Mouse (Mus musculus) mouse trophoblast stem cell (cell line): ENCODE measurements at regions not wholly inside any gene's neighbourhood (a gene's known extent, or its start where the extent isn't known, plus 50 kb on each side); places are given as distances from the start of the nearest gene placed in this dataset.

Experiments used
- in situ Hi-C, 2 experiments: fragments of 300-500 bp; cut with MseI, MboI; formaldehyde crosslinking; loops; 2 replicates in 1 of 2; 3 replicates in 1 of 2; pipeline ENCODE4 v1.15.1; 2025

DNA sequence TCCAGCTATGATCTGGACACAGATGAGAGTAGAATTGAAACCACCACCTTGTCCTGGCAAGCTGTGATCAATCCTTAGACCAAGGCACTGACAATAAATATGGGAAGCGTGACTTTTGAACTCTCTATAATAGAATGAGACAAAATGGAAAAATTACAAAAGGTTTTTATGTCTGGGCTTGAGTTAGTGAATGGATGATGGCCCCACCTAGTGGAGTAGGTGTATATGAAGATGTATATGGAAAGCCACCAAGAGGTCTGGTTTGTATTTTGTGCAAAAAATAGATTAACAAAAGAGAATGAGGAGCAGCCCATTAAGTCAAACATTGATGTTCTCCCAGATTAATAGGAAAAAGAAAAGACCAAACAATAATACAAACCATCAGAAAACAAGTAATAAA is 172.5 kb downstream of the Tacr3 start:
- in situ Hi-C loops: loop anchor here in 1 of 2 experiments (25.0 kb wide), 1 partner anchor 289 kb away; no protein-coding TSS in a partner anchor

DNA sequence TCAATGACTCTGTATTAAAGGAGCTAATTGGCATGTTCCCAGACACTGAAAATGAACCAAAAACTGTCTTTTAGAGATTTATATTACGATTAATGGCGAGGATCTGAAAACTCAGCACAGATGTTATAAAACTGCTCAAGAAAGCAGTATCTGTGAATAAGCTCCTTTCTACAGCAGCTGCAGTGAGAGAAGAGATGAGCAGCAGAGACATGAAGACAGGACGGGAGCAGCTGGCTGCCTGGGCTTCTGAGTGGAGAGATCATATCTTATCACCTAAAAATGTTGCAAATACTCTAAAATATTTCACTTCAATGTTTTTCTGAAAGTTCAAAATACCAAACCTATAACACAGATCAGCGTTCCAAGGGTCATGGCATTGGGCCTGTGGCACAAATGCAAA is 187.0 kb downstream of the Tacr3 start:
- in situ Hi-C loops: loop anchor here in 1 of 2 experiments (25.0 kb wide), 1 partner anchor 303 kb away; no protein-coding TSS in a partner anchor

DNA sequence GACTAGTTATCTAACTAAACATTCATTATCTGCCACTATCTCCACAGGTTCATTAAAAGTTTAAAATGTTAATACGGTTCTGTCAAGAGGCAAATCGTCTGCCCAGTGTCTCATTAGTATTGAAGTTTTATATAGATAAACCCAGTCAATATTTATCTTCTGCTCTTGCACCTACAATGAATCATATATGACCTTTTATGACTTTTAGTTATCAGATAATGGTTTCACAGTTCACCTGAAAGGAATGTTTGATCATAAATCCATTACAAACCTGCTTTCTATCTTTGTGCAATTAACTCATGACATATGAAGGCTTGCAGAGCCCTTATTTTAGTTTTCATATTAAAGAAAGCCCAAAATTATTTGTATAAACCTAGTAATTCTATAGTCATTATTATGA is 188.0 kb upstream of the Cenpe start:
- in situ Hi-C loops: loop anchor here in 1 of 2 experiments (25.0 kb wide), 1 partner anchor 312 kb away; no protein-coding TSS in a partner anchor

DNA sequence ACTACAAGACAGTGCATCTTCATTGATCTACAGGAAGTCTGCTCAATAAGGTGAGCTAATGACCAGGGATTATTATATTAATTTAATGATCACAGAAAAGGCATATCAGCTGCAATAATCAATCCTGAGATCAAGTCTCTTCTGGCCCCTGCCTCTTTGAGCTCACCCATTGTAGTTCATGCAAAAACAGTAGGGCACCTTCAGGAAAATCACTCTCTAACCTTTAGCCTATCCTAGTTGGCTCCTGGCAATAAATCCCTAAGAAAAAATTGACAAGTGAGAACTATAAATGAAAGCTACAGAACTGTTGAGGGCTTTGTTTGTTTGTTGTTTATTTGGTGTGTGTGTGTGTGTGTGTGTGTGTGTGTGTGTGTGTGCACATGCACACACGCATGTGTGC is 187.5 kb upstream of the Cenpe start:
- in situ Hi-C loops: loop anchor here in 1 of 2 experiments (25.0 kb wide), 1 partner anchor 312 kb away; no protein-coding TSS in a partner anchor

DNA sequence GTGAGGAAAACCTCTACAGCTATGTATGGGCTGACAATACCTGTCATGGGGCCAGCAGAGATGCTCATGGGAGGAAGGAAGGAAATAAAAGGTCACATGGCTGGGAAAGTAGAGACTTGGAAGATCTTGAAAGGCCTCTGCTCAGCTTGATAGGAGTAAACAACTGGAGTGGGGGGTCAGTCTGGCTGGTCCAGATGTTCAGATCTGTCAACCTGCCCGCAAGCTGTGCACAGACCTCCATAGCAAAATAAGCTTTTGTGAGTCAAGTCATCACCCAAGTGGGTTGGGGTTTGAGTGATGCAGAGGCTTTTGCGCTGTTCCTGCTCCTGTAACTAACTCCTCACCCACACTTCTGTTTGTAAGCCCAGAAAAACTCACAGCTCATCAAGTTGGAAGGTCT is 179.9 kb upstream of the Cenpe start:
- in situ Hi-C loops: no loop called here

DNA sequence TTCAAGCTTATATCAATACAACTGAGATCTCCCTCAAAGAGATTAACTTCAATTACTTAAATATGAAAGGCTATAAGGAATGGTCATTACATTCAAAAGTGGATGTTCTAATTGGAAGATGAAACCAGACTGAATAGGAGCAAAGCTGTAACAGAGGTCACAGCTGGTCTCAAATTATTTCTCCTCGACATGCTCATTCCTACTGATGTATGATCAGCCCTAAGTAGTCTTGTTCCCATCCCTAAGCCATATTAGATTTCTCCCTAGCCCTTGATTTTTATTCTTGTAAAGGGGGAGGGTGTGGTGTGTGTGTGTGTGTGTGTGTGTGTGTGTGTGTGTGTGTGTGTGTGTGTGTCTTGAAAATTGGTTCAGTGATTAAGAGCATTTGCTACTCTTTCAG is 175.0 kb upstream of the Cenpe start:
- in situ Hi-C loops: no loop called here

DNA sequence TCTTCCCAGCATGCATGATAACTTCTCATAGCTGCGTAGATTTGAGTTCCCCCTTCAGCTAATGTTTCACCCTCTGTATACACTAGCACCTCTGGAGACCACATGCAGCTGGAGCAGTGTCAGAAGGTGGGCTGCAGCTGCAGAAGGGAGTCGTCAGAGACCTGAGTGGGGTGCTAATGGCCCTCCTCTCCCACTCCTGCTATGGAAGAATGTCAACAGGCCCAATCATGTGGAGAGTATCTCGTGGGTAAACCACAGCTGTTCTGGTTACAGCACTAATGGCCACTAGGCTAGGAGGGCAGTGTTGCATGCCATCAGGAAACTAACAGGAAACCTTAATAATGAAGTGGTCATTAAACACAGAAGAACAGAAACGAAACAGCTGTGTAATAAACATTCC is 170.1 kb upstream of the Cenpe start:
- in situ Hi-C loops: no loop called here

DNA sequence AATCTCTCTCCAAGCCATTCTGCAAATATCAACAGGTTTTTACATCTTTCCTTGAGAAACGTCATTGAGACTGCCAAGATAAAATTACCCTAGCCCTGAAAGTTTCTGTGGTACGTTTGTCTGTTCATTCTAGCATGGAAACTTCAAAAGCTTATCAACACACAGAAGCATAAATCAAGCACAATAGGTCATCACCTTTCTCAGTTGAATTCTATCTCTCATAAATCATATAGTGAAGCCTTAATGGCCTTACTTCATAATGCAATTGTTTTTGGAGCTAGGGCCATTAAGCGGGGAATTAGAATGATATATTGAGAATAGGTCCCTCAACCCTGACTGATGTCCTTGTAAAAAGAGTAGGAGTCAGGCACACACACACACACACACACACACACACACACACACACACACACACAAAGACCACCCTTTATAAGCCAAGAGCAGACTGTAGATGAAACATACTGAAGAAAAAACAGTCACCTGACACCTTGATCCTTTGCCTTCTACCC is 166.5 kb upstream of the Cenpe start:
- in situ Hi-C loops: no loop called here

DNA sequence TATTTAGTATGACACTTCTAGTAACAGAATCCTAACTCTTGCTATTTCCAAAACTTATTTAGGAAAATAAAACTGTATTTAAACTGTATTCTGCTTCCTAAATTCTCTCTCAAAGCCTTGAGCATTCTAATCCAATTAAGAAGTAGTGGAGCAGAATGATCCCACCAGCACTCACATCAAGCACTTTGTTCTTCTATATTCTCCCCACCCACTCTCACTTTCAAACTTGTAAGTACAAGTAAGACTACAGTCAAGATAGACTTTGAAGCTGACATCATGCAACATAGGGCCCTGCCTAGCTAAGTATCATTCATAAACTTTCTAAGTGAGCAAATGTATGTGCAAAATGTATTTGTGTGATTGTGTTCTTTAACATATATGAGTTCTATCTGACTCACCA is 120.8 kb upstream of the Cenpe start:
- in situ Hi-C loops: no loop called here

DNA sequence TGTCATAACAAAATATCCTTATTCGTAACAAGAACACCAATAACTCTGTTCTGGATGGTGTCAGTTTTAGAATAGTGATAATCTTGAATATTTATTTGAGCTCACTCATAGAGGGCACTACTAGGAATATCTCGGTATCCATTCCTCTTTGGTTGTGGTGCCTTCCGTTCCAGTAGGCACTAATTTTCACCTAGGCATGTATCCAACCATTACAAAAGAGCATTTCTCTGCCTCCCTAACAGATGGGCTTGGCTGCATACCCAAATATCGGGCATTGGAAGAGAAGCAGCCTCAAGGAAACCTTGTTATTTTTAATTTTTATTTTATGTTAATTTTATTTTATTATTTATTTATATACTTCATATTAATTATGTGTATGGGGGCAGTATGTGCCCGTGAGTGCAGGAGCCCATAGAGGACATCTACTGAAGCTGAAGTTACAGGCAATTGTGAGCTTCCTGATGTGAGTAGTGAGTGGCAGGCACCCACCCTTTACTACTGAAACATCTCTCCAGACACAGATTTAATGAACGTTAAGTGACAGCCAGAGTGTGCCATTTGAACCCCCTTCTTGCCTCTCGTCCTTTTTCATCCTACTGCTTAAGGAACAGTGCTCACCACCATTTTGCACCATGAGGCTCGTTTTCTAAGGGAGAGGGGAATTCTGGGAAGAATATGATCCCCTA is 111.3 kb upstream of the Cenpe start:
- in situ Hi-C loops: no loop called here
